Mouse (Mus musculus) bone marrow, adult 2 months (tissue): ENCODE results near the gene Sp6.

ENCODE experiments used
- CTCF ChIP-seq: fragments of 200-500 bp; IDR thresholded peaks from 2 replicates; pipeline ENCODE4 v1.5.1; 2011; ENCODE audit warnings: low read length, control low read depth; ENCODE audit not compliant: control insufficient read depth, insufficient read depth
- POLR2A ChIP-seq: fragments of 200-500 bp; IDR thresholded peaks from 2 replicates; pipeline ENCODE4 v1.6.1; 2011; ENCODE audit warnings: low read depth, mild to moderate bottlenecking, control low read depth, low read length, borderline replicate concordance; ENCODE audit not compliant: control insufficient read depth

- TF ChIP-seq CTCF (no peak), POLR2A (no peak)
These were observed 38.4 kb upstream of the Sp6 start for GRCm38 (mm10) chr11:96974813-96975212.
